Mouse (Mus musculus) spleen, postnatal 4 days (tissue): ENCODE measurements around the gene Shank1.
"Not testable (repeated sequence)": the region's sequence is repeated elsewhere in the genome, so short reads cannot be mapped to it uniquely, and the experiment has no call there.

Experiments
- DNase-seq, 2 experiments: peaks; one replicate each; pipeline ENCODE4 v3.0.0; 2022; ENCODE audit warnings: low spot score in 2 of 2

Shank1 gene

GRCm38 (mm10) chr7:44309475-44310284, at the start of gene Shank1:
TSS of gene Shank1 (plus strand) at chr7:44310253.
- no peak for DNase-seq

DNA sequence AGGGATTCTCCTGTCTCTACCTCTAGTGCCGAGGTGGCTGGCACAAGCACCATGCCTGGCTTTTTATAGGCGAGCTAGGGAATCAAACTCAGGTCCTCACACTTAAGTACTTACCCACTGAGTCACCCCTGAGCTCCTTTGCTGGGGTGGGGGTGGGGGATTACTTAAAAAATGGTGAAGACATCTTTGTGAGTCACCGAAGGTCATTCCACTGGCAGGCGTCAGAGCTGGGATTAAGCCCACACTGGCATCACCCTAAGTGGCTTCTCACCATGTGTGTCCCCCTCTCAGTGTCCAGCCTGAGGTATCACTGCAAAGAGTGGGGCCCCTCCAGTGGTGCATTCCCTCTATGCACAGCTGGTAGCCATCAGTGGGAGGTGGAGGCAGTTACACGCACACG, 49.6 kb upstream of the Shank1 start:
- no peak for DNase-seq

- DNase-seq, result no peak
These were observed 48.9 kb upstream of the Shank1 start, which contains the start of gene Gm15517 for GRCm38 (mm10) chr7:44261147-44261546. TSS of gene Gm15517 (plus strand) at chr7:44261447.

- DNase-seq, result peak; percentile 89 to 94
These were observed 47.0 kb upstream of the Shank1 start for GRCm38 (mm10) chr7:44262791-44263643.

DNA sequence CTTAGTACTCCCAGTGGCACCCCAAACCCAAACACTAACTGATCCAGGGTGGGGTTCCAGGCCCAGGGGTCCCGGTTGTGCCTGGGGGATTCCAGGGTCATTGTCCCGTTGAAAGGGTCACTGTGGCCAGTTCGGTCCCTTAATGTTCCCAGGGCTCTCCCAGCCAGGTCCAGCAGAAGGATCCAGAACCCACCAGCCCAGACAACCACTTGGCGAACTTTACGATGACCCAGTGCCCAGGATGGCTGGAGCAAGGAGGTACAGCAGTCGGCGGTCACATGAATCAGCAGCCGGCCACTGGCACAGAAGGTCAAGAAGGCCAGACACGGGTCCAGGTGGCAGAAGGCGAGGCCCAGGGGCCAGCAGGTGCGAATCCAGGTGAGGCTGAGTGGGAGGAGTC, 41.9 kb upstream of the Shank1 start:
- DNase-seq, result no peak

DNA sequence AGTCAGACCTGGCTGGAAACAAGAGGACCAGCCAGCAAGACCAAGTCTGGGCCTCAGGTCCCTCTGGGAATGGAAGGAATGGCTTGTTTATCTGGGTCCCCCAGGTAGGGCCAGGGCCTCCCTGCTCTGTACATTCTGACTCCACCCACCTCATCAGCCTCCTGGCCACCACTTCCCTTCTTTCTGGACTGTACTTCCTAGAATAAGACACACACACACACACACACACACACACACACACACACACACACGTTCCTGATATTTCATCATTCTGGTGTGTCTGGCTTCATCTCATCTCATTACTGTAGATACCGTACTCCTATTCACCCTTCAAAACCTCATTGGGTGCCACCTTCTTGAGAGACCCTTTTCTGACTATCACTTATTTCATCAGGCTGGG, 40.7 kb upstream of the Shank1 start:
- DNase-seq, result no peak

DNA sequence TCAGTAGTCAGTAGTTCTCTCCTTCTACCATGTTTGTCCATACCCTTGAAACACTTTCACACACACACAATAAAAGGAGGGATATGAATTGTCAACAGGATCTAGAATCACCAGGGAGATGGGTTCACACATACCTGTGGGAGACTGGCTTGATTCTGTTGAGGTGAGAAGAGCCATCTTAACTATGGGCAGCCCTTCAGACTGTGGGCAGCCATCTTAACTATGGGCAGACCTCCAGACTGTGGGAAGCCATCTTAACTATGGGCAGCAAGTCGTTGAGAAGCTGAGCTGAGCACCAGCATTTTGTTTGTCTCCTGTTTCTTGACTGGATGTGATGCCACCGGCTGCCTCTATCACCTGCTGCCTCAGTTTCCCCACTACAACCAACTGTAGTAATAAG, 38.7 kb upstream of the Shank1 start:
- DNase-seq, result no peak

DNA sequence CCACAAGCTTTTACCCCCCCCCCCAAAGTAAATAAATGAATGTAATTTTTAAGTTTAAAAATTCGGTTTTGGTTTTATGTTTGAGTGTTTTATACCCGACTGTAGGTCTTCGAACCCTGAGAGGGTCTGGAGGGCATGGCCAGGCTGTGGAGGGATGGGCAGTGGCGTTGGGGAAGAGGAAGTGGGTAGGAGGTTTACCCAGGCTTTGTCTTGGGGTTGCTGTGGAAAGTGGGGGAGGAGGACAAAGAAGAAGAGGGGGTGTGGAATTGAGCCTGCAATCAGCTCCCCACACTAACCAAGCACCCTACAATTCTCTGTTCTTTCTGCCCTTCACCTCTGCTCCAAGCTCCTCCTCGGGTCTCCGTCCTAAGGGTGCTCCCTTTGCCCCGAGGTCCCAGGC, 37.5 kb upstream of the Shank1 start:
- DNase-seq, result no peak

DNA sequence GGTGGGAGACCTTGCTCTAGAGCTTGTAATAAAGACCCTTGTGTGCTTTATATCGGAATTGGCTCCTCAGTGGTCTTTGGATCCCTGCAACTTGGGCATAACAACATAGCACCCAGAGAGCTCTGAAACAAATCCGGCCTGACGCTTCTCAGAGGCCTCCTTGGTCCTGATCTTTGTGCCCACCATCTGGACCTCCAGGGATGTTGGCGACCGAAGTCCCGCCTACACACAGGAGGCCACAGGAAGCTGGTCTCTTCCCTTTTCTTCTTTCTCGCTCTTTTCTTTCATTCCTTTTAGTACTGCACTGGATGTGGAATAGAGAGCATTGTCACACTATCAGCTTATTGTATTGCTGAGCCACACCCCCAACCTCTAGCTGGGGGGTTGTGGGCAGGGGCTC, 36.6 kb upstream of the Shank1 start:
- no peak for DNase-seq

DNA sequence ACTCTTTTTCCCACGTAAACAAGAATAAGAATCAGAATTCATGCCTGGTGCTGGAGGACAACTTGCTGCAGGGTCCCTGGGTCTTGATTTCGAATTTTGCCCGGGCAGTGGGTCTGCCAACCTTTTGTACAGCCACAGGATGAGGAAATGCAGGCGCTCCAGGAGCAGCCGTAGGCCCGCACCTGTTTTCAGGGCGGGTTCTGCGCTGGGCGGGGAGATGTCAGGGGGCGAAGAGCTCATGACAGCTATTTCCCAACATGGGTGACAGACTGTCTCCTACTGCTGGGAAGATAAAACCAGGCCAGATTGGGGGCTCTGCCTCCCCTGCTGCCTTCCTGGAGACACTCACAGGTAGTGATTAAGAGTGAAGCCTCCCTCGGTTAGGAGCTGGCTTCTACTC, 36.0 kb upstream of the Shank1 start:
- DNase-seq, result no peak

GRCm38 (mm10) chr7:44275546-44275945, 34.5 kb upstream of the Shank1 start:
- DNase-seq, result no peak

GRCm38 (mm10) chr7:44276461-44277249, 33.4 kb upstream of the Shank1 start:
- DNase-seq, result no peak

- DNase-seq, result no peak
These were observed 32.8 kb upstream of the Shank1 start for GRCm38 (mm10) chr7:44277250-44277622.

DNA sequence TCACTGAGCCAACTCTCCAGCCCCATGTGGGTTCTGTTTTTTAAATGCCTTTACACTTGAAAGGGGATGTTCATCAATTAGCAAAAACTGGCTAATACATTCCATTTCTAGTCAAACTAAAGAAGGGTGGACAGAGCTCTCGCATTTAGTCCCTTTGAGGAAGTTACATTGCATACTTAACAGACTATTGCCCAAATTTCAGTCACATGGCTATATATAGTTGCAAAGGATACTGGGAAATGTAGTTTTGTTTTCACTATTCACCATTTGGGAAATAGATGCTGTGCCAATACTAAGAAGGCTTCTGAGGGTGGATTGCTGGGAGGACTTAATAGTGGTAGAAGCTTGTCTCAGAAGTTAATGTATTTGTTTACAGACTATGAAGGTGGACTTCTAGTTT, 29.1 kb upstream of the Shank1 start:
- no peak for DNase-seq

GRCm38 (mm10) chr7:44281586-44281985, 28.5 kb upstream of the Shank1 start:
- DNase-seq, result no peak

GRCm38 (mm10) chr7:44287760-44288159, 22.3 kb upstream of the Shank1 start:
- no peak for DNase-seq

GRCm38 (mm10) chr7:44290986-44291385, 19.1 kb upstream of the Shank1 start:
- no peak for DNase-seq

GRCm38 (mm10) chr7:44291418-44291817, 18.6 kb upstream of the Shank1 start:
- no peak for DNase-seq

- DNase-seq, result not testable (repeated sequence)
These were observed 12.6 kb upstream of the Shank1 start for GRCm38 (mm10) chr7:44297501-44297900.

DNA sequence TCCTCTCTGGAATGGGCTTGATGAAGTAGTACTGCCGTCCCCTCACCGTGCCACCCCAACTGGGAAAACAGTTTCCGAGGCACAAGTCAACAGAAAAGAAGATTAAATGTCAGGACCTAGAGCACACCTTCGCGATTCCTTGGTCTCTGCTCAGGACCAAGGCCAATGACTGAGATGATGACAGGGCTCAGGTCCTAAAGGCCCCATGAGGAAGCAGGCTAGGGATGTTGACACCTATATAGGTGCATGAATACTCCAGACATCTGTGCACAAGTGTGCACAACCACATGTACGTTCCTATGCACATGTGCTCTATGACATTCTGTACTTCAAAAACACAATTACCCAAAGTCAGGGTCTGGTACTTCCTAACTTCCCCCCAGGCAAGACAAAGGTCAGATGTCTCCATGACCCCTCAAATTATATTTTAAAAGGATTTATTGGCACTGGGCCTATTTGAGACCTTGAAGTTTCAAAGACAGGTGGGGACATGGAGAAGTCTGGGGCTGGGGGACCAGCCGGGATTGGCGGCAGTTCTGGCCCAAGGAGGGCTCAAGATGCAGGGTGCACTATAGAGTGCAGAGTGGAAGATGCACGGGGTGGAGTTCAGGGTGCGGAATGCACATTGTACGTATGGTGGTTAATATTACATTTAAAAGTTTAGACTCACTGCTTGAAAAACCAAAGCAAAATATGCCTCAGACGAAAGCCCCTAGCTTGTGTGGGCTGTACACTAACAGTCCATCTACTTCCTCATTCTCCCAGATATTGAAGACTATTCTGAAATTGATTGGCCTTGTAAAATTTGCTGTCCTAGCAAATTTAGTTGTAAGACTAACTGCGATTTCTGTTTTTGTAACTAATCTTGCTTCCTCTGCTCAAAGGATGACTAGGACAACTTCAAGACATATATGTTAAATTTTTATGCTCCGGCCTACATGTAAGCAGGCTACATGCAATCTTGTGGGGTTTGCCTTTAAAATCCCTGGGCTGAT, 6.4 kb upstream of the Shank1 start:
- no peak for DNase-seq

DNA sequence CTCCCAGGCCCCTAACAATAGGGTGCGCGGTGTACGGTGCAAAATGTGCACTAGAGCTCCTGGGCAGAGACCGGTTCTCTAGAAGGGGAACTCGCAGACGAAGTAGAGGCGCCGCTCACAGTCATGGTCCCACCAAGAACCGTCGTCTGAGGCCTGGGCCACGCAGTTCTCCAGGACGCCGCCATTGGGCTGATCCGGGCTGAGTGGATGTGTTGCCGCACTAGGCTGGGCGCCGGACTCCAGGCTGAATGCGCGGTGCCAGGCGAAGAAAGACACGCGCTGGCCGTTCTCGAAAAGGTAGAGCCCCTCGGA, 5.6 kb upstream of the Shank1 start:
- DNase-seq, result no peak
